Mouse (Mus musculus): ENCODE measurements around the gene Fgfr2. TPM values are rescaled to one million over a fixed set of nuclear protein-coding genes. Genes with fewer than 3 reads are reported as not detected.
A peak's percentile ranks its signal among the peaks of the same experiment; 100 is the strongest.

Fgfr2 gene
- polyA plus RNA-seq, 1 experiment = 12.0 TPM

- peaks cover 10% of the 10 kb centered on the region for H3K4me1 ChIP-seq (ENCODE audit: control insufficient read depth, insufficient read depth, insufficient read length, low read length)
- H3K4me3 ChIP-seq (ENCODE audit: insufficient read depth, low read depth, low read length) = no peak overlapping the region
- H3K27ac ChIP-seq (replicated peaks; ENCODE audit: low read depth, low read length) = no peak overlapping the region
Measured at GRCm38 (mm10) chr7:132898234-132898633, 224.9 kb downstream of the Fgfr2 start.

- Histone ChIP-seq H3K27ac (replicated peaks; ENCODE audit: low read depth, low read length) (peak overlapping the region; percentile 87; the same call in 1 of the 2 replicates), H3K4me3 (ENCODE audit: insufficient read depth, low read depth, low read length) (no peak overlapping the region), H3K4me1 (ENCODE audit: control insufficient read depth, insufficient read depth, insufficient read length, low read length) (peaks cover 10% of the 10 kb centered on the region)
Measured at GRCm38 (mm10) chr7:132897258-132897657, 225.9 kb downstream of the Fgfr2 start.

- Histone ChIP-seq H3K4me3 (ENCODE audit: insufficient read depth, low read depth, low read length) (0 out of 2 replicates have a peak overlapping the region, but pooled peaks have one; percentile 28), H3K27ac (replicated peaks; ENCODE audit: low read depth, low read length) (peak overlapping the region; percentile 87), H3K4me1 (ENCODE audit: control insufficient read depth, insufficient read depth, insufficient read length, low read length) (peaks cover 10% of the 10 kb centered on the region)
Measured at GRCm38 (mm10) chr7:132896206-132896815, 226.8 kb downstream of the Fgfr2 start.

DNA sequence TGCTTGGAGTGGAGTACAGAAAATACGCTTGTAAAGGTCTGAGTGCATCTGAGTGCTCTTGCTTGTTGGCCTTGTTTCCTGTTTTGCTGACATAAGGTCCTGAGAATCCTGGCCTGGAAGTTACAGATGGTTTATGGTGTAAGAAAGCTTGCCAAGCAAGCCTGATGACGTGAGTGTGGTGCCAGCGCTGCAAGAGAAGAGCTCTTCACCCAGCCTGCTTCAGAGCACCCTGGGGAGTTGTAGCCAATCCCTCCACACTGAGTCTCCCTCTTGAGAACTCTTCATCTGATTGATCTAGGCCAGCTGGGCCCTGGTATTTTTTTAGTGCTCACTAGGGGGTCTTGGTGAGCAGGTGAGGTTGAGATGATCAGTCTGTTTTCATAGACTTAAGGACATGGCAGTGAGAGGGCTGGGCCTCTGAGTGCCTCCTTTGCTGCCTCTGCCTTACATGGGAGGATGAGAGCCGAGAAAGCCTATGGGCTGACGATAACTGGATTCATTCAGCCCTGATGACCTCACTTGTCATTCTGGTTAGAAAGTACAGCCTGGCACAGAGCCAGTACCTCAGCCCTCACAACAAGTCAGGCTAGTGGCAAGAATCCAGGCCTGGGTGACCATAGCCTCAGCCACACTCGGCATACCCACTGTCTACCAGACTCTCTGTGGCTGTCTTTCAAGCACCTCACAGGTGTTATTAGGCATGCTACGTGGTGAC, 228.2 kb downstream of the Fgfr2 start:
- Histone ChIP-seq H3K4me1 (ENCODE audit: control insufficient read depth, insufficient read depth, insufficient read length, low read length) (peaks cover 10% of the 10 kb centered on the region), H3K4me3 (ENCODE audit: insufficient read depth, low read depth, low read length) (no peak overlapping the region), H3K27ac (replicated peaks; ENCODE audit: low read depth, low read length) (peak overlapping the region; percentile 80)

- Histone ChIP-seq H3K4me1 (ENCODE audit: control insufficient read depth, insufficient read depth, insufficient read length, low read length) (peaks cover 10% of the 10 kb centered on the region), H3K27ac (replicated peaks; ENCODE audit: low read depth, low read length) (no peak overlapping the region), H3K4me3 (ENCODE audit: insufficient read depth, low read depth, low read length) (no peak overlapping the region)
Measured at GRCm38 (mm10) chr7:132893336-132893735, 229.8 kb downstream of the Fgfr2 start.

- H3K4me1 ChIP-seq (ENCODE audit: control insufficient read depth, insufficient read depth, insufficient read length, low read length) = peaks cover 10% of the 10 kb centered on the region
- no peak overlapping the region for H3K4me3 ChIP-seq (ENCODE audit: insufficient read depth, low read depth, low read length)
- no peak overlapping the region for H3K27ac ChIP-seq (replicated peaks; ENCODE audit: low read depth, low read length)
Measured at GRCm38 (mm10) chr7:132892806-132893205, 230.3 kb downstream of the Fgfr2 start.

- H3K27ac ChIP-seq (replicated peaks; ENCODE audit: low read depth, low read length) = no peak overlapping the region
- no peak overlapping the region for H3K4me3 ChIP-seq (ENCODE audit: insufficient read depth, low read depth, low read length)
- peaks cover 10% of the 10 kb centered on the region for H3K4me1 ChIP-seq (ENCODE audit: control insufficient read depth, insufficient read depth, insufficient read length, low read length)
Measured at GRCm38 (mm10) chr7:132892311-132892661, 230.9 kb downstream of the Fgfr2 start.

DNA sequence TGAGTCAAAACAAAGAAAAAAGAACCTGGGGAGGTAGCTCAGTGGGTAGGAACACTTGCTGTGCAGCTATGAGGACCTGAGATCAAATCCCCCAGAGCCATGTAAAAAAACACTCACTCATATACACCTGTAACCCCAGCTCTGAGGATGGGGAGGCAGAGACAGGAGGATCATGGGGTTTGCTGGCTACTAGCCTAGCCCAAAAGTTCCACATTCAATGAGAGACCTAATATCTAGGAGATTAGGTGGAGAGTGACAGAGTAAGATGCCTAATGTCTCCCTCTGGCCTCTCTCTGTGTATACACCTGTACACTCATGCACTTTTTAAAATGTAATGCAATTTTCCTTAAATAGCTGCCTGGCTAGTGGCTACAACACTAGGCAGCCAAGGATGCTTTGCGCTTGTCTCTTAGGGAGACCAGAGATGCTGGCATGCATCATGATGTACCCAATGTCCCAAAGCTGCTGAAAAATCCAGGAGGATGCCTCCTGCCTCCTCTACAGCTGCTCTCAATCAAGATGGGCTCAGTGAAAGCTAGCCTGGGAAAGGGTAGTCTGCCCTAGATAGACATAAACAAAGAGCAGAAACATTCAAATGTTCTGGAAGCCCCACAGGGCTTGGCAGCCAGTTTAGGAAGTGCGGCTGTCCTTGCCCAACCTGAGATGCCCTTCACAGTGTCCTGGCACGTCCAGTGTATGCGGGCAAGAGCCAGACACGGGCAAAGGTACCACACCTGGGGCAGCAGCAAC, 231.4 kb downstream of the Fgfr2 start:
- H3K4me1 ChIP-seq (ENCODE audit: control insufficient read depth, insufficient read depth, insufficient read length, low read length) = peaks cover 10% of the 10 kb centered on the region
- H3K27ac ChIP-seq (replicated peaks; ENCODE audit: low read depth, low read length) = no peak overlapping the region
- no peak overlapping the region for H3K4me3 ChIP-seq (ENCODE audit: insufficient read depth, low read depth, low read length)

DNA sequence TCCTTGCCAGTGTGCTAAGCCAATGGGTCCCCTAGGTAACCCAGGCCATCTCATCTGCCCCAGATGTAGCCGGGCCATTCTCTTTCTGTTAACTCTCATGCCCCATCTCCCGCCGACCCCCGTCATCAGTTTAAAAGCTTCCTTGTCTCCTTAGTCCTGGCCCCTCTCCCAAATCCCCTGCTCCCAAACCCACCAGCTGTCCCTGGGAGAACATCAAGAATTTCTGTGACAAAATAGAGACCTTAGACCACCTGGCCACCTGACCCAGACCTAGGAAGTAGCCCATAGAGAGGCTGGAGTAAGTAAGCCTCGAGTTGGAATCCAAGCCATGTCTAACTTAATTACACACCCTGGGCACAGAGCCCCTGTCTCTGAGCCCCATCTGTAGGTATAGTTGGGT, 232.9 kb downstream of the Fgfr2 start:
- H3K27ac ChIP-seq (replicated peaks; ENCODE audit: low read depth, low read length) = no peak overlapping the region
- no peak overlapping the region for H3K4me3 ChIP-seq (ENCODE audit: insufficient read depth, low read depth, low read length)
- peaks cover 2% of the 10 kb centered on the region for H3K4me1 ChIP-seq (ENCODE audit: control insufficient read depth, insufficient read depth, insufficient read length, low read length)

DNA sequence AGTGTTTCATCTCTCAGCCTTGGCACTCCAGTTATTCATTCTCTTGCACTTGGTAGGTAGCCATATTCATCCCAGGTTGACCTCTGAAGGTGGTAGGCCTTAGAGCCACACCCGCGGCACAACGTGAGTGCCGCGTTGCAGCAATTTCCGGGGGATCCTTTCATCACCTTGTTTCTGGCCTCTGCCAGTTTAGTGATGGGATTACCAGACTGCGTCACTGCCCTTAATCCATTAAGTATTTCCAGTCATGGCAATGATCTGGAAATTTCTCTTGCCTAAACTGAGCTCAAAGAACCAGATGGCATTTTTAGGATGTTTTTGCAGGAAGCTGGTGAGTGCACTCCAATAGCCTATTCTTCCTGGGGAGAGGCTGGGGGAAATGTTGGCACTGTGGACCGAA, 233.5 kb downstream of the Fgfr2 start:
- H3K4me1 ChIP-seq (ENCODE audit: control insufficient read depth, insufficient read depth, insufficient read length, low read length) = no peaks in the 10 kb centered on the region; the same call in 1 of the 2 replicates
- no peak overlapping the region for H3K27ac ChIP-seq (replicated peaks; ENCODE audit: low read depth, low read length)
- H3K4me3 ChIP-seq (ENCODE audit: insufficient read depth, low read depth, low read length) = no peak overlapping the region

GRCm38 (mm10) chr7:132888518-132889249, 234.5 kb downstream of the Fgfr2 start:
- Histone ChIP-seq H3K4me1 (ENCODE audit: control insufficient read depth, insufficient read depth, insufficient read length, low read length) (no peaks in the 10 kb centered on the region), H3K27ac (replicated peaks; ENCODE audit: low read depth, low read length) (no peak overlapping the region), H3K4me3 (ENCODE audit: insufficient read depth, low read depth, low read length) (no peak overlapping the region)

DNA sequence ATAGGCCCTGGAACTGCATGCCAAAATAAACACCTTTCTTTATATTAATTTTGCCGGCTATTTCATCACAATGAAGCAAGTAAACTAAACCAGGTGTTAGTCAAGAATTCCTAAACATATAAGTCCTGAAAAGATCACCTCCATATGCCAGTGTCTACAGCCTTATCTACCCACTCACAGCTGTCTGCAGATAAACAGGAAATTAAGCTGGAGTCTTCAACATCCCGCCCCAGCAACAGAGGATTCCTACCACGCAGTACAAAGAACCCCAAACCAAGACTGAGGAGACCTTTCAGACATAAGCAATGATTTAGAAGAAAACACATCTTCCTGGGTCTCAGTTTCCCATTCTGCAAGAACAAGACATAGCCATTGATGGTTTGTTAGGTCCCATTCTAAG, 235.1 kb downstream of the Fgfr2 start:
- Histone ChIP-seq H3K4me3 (ENCODE audit: insufficient read depth, low read depth, low read length) (no peak overlapping the region), H3K27ac (replicated peaks; ENCODE audit: low read depth, low read length) (no peak overlapping the region)

DNA sequence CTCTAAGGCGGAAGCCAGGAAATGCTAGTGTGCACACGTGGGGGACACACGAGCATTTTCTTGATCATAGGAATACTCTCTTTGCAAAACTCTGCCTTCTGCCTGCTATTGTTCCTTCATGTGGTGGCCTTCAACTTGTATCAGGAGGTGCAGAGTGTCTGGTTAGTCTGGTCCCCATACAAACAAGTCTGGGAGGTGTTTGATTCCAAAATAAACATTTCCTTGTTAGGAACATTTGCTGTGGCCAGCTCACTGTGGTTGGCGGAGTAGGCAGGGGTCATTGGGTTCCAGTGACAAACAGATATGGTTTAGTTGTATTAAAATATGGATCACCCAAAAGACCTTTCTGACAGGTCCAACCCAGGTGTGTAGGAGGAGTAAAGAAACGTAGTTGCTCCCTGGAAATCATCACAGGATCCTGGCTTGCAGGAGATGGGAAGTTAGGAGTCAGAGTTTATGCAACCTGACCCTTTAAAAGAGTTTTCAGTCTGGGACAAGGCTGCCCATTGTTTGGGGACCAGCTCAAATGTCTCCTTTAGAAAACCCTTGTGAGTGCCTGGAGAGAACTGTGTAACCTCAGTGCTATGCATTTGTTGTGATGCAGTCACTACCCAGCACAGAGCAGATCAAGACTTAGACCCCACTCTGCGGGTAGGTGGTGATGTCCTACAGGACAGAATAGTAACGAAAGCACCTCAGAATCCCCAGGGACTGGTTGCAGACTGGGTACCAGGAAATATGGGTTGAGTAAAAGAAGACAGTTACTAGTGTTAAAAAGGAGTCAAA, 235.9 kb downstream of the Fgfr2 start:
- Histone ChIP-seq H3K4me1 (ENCODE audit: control insufficient read depth, insufficient read depth, insufficient read length, low read length) (no peaks in the 10 kb centered on the region), H3K27ac (replicated peaks; ENCODE audit: low read depth, low read length) (no peak overlapping the region), H3K4me3 (ENCODE audit: insufficient read depth, low read depth, low read length) (no peak overlapping the region)

More for the DNA sequence above, 235.1 kb downstream of the Fgfr2 start:
- no peaks in the 10 kb centered on the region for H3K4me1 ChIP-seq (ENCODE audit: control insufficient read depth, insufficient read depth, insufficient read length, low read length)

- Histone ChIP-seq H3K4me3 (ENCODE audit: insufficient read depth, low read depth, low read length) (no peak overlapping the region), H3K27ac (replicated peaks; ENCODE audit: low read depth, low read length) (no peak overlapping the region), H3K4me1 (ENCODE audit: control insufficient read depth, insufficient read depth, insufficient read length, low read length) (no peaks in the 10 kb centered on the region)
Measured at GRCm38 (mm10) chr7:132884031-132884430, 239.1 kb downstream of the Fgfr2 start.
